Mouse (Mus musculus): ENCODE measurements around the gene Col17a1. TPM values are rescaled to one million over a fixed set of nuclear protein-coding genes. Genes with fewer than 3 reads are reported as not detected.

The Col17a1 gene
- total and polyA plus RNA-seq, 3 experiments, result 0.04 TPM; not detected in 2

GRCm38 (mm10) chr19:47646508-47647120 lies 45.3 kb downstream of the Col17a1 start:
- no peaks in the 10 kb centered on the region for H3K27me3 ChIP-seq (ENCODE audit: control insufficient read depth in 1 of 2, insufficient read depth in 2 of 2, low read length in 2 of 2)
- H3K4me1 ChIP-seq (ENCODE audit: control insufficient read depth in 1 of 2, insufficient read depth in 2 of 2, low read length in 2 of 2), result no peaks in the 10 kb centered on the region
- H3K4me3 ChIP-seq (ENCODE audit: control insufficient read depth in 1 of 2, insufficient read depth in 1 of 2, low read depth in 2 of 2, low read length in 2 of 2), result no peak overlapping the region
- peaks cover 0 to 19% of the 10 kb centered on the region in 2 experiments; a peak in 2 of 4 replicates for H3K36me3 ChIP-seq (ENCODE audit: control insufficient read depth in 1 of 2, insufficient read depth in 2 of 2, low read length in 2 of 2)
- no peak overlapping the region for H3K27ac ChIP-seq (ENCODE audit: control insufficient read depth, low read depth, low read length)
- no peak for DNase-seq (ENCODE audit: low read depth, low spot score)
- H3K9ac ChIP-seq (ENCODE audit: control insufficient read depth, low read depth, low read length, poor library complexity, severe bottlenecking), result no peak overlapping the region
- H3K9me3 ChIP-seq (replicated peaks; ENCODE audit: insufficient read depth, low read length), result no peaks in the 10 kb centered on the region
- no peaks in the 10 kb centered on the region for H3K79me2 ChIP-seq (ENCODE audit: control insufficient read depth, insufficient read depth, low read length, poor library complexity)
- TF ChIP-seq ZKSCAN1 (IDR thresholded peaks at IDR 0.05; ENCODE audit: low read depth, low read length) (no peak), CHD1 (IDR thresholded peaks at IDR 0.05; ENCODE audit: low read depth, low read length) (no peak), CTCF (IDR thresholded peaks at IDR 0.05 in 2 of 3, conservative IDR thresholded peaks at IDR 0.05 in 1 of 3; ENCODE audit: control insufficient read depth in 1 of 3, insufficient read depth in 1 of 3, low read depth in 2 of 3, low read length in 3 of 3, poor library complexity in 1 of 3, severe bottlenecking in 1 of 3) (no peak), MEF2A (IDR thresholded peaks at IDR 0.05; ENCODE audit: extremely low read depth, insufficient replicate concordance, low read depth, low read length, poor library complexity, severe bottlenecking) (no peak), MAFK (IDR thresholded peaks at IDR 0.05; ENCODE audit: borderline replicate concordance, low read depth, low read length) (no peak), NRF1 (IDR thresholded peaks at IDR 0.05; ENCODE audit: insufficient read depth, low read depth, low read length, poor library complexity, severe bottlenecking) (no peak), RAD21 (IDR thresholded peaks at IDR 0.05; ENCODE audit: low read depth, low read length) (no peak), MXI1 (IDR thresholded peaks at IDR 0.05; ENCODE audit: low read depth, low read length) (no peak), MYC (IDR thresholded peaks at IDR 0.05; ENCODE audit: low read depth, low read length) (no peak), NELFE (IDR thresholded peaks at IDR 0.05; ENCODE audit: low read depth, low read length) (no peak), ETS1 (IDR thresholded peaks at IDR 0.05; ENCODE audit: low read depth, low read length) (no peak), MYB (IDR thresholded peaks at IDR 0.05; ENCODE audit: low read depth, low read length) (no peak), ZMIZ1 (IDR thresholded peaks at IDR 0.05; ENCODE audit: low read depth, low read length) (no peak), HCFC1 (IDR thresholded peaks at IDR 0.05; ENCODE audit: low read depth, low read length) (no peak), MAX (IDR thresholded peaks at IDR 0.05; ENCODE audit: low read length) (no peak), TBP (IDR thresholded peaks at IDR 0.05; ENCODE audit: low read depth, low read length) (no peak), POLR2AphosphoS2 (IDR thresholded peaks at IDR 0.05; ENCODE audit: low read length) (no peak), USF1 (IDR thresholded peaks at IDR 0.05; ENCODE audit: low read depth, low read length) (no peak)

GRCm38 (mm10) chr19:47645583-47645982 lies 46.3 kb downstream of the Col17a1 start:
- no peaks in the 10 kb centered on the region for H3K4me1 ChIP-seq (ENCODE audit: control insufficient read depth in 1 of 2, insufficient read depth in 2 of 2, low read length in 2 of 2)
- TF ChIP-seq MAFK (IDR thresholded peaks at IDR 0.05; ENCODE audit: borderline replicate concordance, low read depth, low read length) (no peak), RCOR1 (IDR thresholded peaks at IDR 0.05; ENCODE audit: low read depth, low read length) (no peak), CHD2 (IDR thresholded peaks at IDR 0.05; ENCODE audit: low read length) (no peak), BHLHE40 (IDR thresholded peaks at IDR 0.05; ENCODE audit: borderline replicate concordance, low read depth, low read length) (no peak), SIN3A (IDR thresholded peaks at IDR 0.05; ENCODE audit: low read length) (no peak), MYB (IDR thresholded peaks at IDR 0.05; ENCODE audit: low read depth, low read length) (no peak), HCFC1 (IDR thresholded peaks at IDR 0.05; ENCODE audit: low read depth, low read length) (no peak), KAT2A (conservative IDR thresholded peaks at IDR 0.05; ENCODE audit: low read depth, low read length) (no peak), NELFE (IDR thresholded peaks at IDR 0.05; ENCODE audit: low read depth, low read length) (no peak), ZNF384 (IDR thresholded peaks at IDR 0.05; ENCODE audit: low read depth, low read length) (no peak)
- no peak overlapping the region for H3K4me3 ChIP-seq (ENCODE audit: control insufficient read depth in 1 of 2, insufficient read depth in 1 of 2, low read depth in 2 of 2, low read length in 2 of 2)
- no peaks in the 10 kb centered on the region for H3K27me3 ChIP-seq (ENCODE audit: control insufficient read depth in 1 of 2, insufficient read depth in 2 of 2, low read length in 2 of 2)
- no peak for DNase-seq (ENCODE audit: low read depth, low spot score)
- H3K9me3 ChIP-seq (replicated peaks; ENCODE audit: insufficient read depth, low read length), result no peaks in the 10 kb centered on the region
- H3K36me3 ChIP-seq (ENCODE audit: control insufficient read depth in 1 of 2, insufficient read depth in 2 of 2, low read length in 2 of 2), result peaks cover 0 to 23% of the 10 kb centered on the region in 2 experiments; a peak in 2 of 4 replicates
- no peak overlapping the region for H3K9ac ChIP-seq (ENCODE audit: control insufficient read depth, low read depth, low read length, poor library complexity, severe bottlenecking)
- H3K79me2 ChIP-seq (ENCODE audit: control insufficient read depth, insufficient read depth, low read length, poor library complexity), result no peaks in the 10 kb centered on the region
- no peak overlapping the region for H3K27ac ChIP-seq (ENCODE audit: control insufficient read depth, low read depth, low read length)

Data from MEL (cell line).